Mouse (Mus musculus): ENCODE measurements around the gene Sema3f. TPM values are rescaled to one million over a fixed set of nuclear protein-coding genes. Genes with fewer than 3 reads are reported as not detected.

The Sema3f gene
- polyA plus RNA-seq, 1 experiment = 41.3 TPM

- 81% methylated on average over 12 of the region's 12 CpGs for WGBS
- Histone ChIP-seq H3K36me3 (ENCODE audit: control insufficient read depth, insufficient read depth, low read length) (no peaks in the 10 kb centered on the region), H3K4me1 (replicated peaks; ENCODE audit: control insufficient read depth, insufficient read depth, low read length) (peaks cover under 1% of the 10 kb centered on the region; the same call in 1 of the 2 replicates), H3K27me3 (ENCODE audit: control insufficient read depth, insufficient read depth, low read length) (no peaks in the 10 kb centered on the region), H3K27ac (ENCODE audit: control insufficient read depth, insufficient read depth, low read length) (no peak overlapping the region), H3K4me3 (ENCODE audit: control insufficient read depth, insufficient read depth, low read length) (no peak overlapping the region)
- no peak for DNase-seq
- TF ChIP-seq CTCF (IDR thresholded peaks at IDR 0.05; ENCODE audit: borderline replicate concordance, control insufficient read depth, extremely low read depth, insufficient read depth, low read length, poor library complexity) = no peak
- TF ChIP-seq POLR2A (IDR thresholded peaks at IDR 0.05; ENCODE audit: control insufficient read depth, extremely low read depth, insufficient read depth, low read length, poor library complexity) = no peak
Measured at GRCm38 (mm10) chr9:107695441-107696105, 14.7 kb downstream of the Sema3f start.

- Histone ChIP-seq H3K36me3 (ENCODE audit: control insufficient read depth, insufficient read depth, low read length) (no peaks in the 10 kb centered on the region), H3K27ac (ENCODE audit: control insufficient read depth, insufficient read depth, low read length) (no peak overlapping the region), H3K4me3 (ENCODE audit: control insufficient read depth, insufficient read depth, low read length) (no peak overlapping the region), H3K4me1 (replicated peaks; ENCODE audit: control insufficient read depth, insufficient read depth, low read length) (peaks cover 6% of the 10 kb centered on the region), H3K27me3 (ENCODE audit: control insufficient read depth, insufficient read depth, low read length) (no peaks in the 10 kb centered on the region)
- TF ChIP-seq POLR2A (IDR thresholded peaks at IDR 0.05; ENCODE audit: control insufficient read depth, extremely low read depth, insufficient read depth, low read length, poor library complexity) = no peak
- no peak for TF ChIP-seq CTCF (IDR thresholded peaks at IDR 0.05; ENCODE audit: borderline replicate concordance, control insufficient read depth, extremely low read depth, insufficient read depth, low read length, poor library complexity)
- no peak for DNase-seq
- 87% methylated on average over 7 of the region's 7 CpGs for WGBS
Measured at GRCm38 (mm10) chr9:107694627-107695026, 15.6 kb downstream of the Sema3f start.

- peaks cover 6% of the 10 kb centered on the region for H3K4me1 ChIP-seq (replicated peaks; ENCODE audit: control insufficient read depth, insufficient read depth, low read length)
- H3K27me3 ChIP-seq (ENCODE audit: control insufficient read depth, insufficient read depth, low read length) = no peaks in the 10 kb centered on the region
- no peak overlapping the region for H3K27ac ChIP-seq (ENCODE audit: control insufficient read depth, insufficient read depth, low read length)
- no peak for TF ChIP-seq POLR2A (IDR thresholded peaks at IDR 0.05; ENCODE audit: control insufficient read depth, extremely low read depth, insufficient read depth, low read length, poor library complexity)
- no peak for TF ChIP-seq CTCF (IDR thresholded peaks at IDR 0.05; ENCODE audit: borderline replicate concordance, control insufficient read depth, extremely low read depth, insufficient read depth, low read length, poor library complexity)
- no peak overlapping the region for H3K4me3 ChIP-seq (ENCODE audit: control insufficient read depth, insufficient read depth, low read length)
- no peak for DNase-seq
- H3K36me3 ChIP-seq (ENCODE audit: control insufficient read depth, insufficient read depth, low read length) = no peaks in the 10 kb centered on the region
- 70% methylated on average over 4 of the region's 4 CpGs for WGBS
Measured at GRCm38 (mm10) chr9:107693433-107693987, 16.8 kb downstream of the Sema3f start.

GRCm38 (mm10) chr9:107692785-107693184 lies 17.5 kb downstream of the Sema3f start:
- 78% methylated on average over 5 of the region's 5 CpGs for WGBS
- Histone ChIP-seq H3K4me1 (replicated peaks; ENCODE audit: control insufficient read depth, insufficient read depth, low read length) (peaks cover 6% of the 10 kb centered on the region), H3K4me3 (ENCODE audit: control insufficient read depth, insufficient read depth, low read length) (no peak overlapping the region), H3K27ac (ENCODE audit: control insufficient read depth, insufficient read depth, low read length) (no peak overlapping the region), H3K36me3 (ENCODE audit: control insufficient read depth, insufficient read depth, low read length) (no peaks in the 10 kb centered on the region), H3K27me3 (ENCODE audit: control insufficient read depth, insufficient read depth, low read length) (no peaks in the 10 kb centered on the region)
- TF ChIP-seq CTCF (IDR thresholded peaks at IDR 0.05; ENCODE audit: borderline replicate concordance, control insufficient read depth, extremely low read depth, insufficient read depth, low read length, poor library complexity) (no peak), POLR2A (IDR thresholded peaks at IDR 0.05; ENCODE audit: control insufficient read depth, extremely low read depth, insufficient read depth, low read length, poor library complexity) (no peak)
- no peak for DNase-seq

GRCm38 (mm10) chr9:107690391-107690790 lies 19.9 kb downstream of the Sema3f start:
- DNase-seq = no peak
- H3K36me3 ChIP-seq (ENCODE audit: control insufficient read depth, insufficient read depth, low read length) = no peaks in the 10 kb centered on the region
- TF ChIP-seq POLR2A (IDR thresholded peaks at IDR 0.05; ENCODE audit: control insufficient read depth, extremely low read depth, insufficient read depth, low read length, poor library complexity) (no peak), CTCF (IDR thresholded peaks at IDR 0.05; ENCODE audit: borderline replicate concordance, control insufficient read depth, extremely low read depth, insufficient read depth, low read length, poor library complexity) (no peak)
- no peak overlapping the region for H3K27ac ChIP-seq (ENCODE audit: control insufficient read depth, insufficient read depth, low read length)
- 14% methylated on average over 8 of the region's 8 CpGs for WGBS
- no peak overlapping the region for H3K4me3 ChIP-seq (ENCODE audit: control insufficient read depth, insufficient read depth, low read length)
- peaks cover 6% of the 10 kb centered on the region for H3K4me1 ChIP-seq (replicated peaks; ENCODE audit: control insufficient read depth, insufficient read depth, low read length)
- no peaks in the 10 kb centered on the region for H3K27me3 ChIP-seq (ENCODE audit: control insufficient read depth, insufficient read depth, low read length)

- no peak for TF ChIP-seq POLR2A (IDR thresholded peaks at IDR 0.05; ENCODE audit: control insufficient read depth, extremely low read depth, insufficient read depth, low read length, poor library complexity)
- TF ChIP-seq CTCF (IDR thresholded peaks at IDR 0.05; ENCODE audit: borderline replicate concordance, control insufficient read depth, extremely low read depth, insufficient read depth, low read length, poor library complexity) = no peak
- Histone ChIP-seq H3K27me3 (ENCODE audit: control insufficient read depth, insufficient read depth, low read length) (no peaks in the 10 kb centered on the region), H3K36me3 (ENCODE audit: control insufficient read depth, insufficient read depth, low read length) (no peaks in the 10 kb centered on the region), H3K4me1 (replicated peaks; ENCODE audit: control insufficient read depth, insufficient read depth, low read length) (peaks cover 6% of the 10 kb centered on the region), H3K4me3 (ENCODE audit: control insufficient read depth, insufficient read depth, low read length) (no peak overlapping the region), H3K27ac (ENCODE audit: control insufficient read depth, insufficient read depth, low read length) (no peak overlapping the region)
- 76% methylated on average over 7 of the region's 7 CpGs for WGBS
- DNase-seq = no peak
Measured at GRCm38 (mm10) chr9:107688939-107689338, 21.3 kb downstream of the Sema3f start.
